Mouse (Mus musculus) cerebellum, postnatal 14 days (tissue): ENCODE data around the gene Map2k2.

ENCODE experiments used
- DNase-seq, 2 experiments: peaks; one replicate each; pipeline ENCODE4 v3.0.0; 2021; ENCODE audit warnings: mixed read lengths in 2 of 2

The Map2k2 gene

GRCm38 (mm10) chr10:81106113-81106721, 502 bp downstream of the Map2k2 start:
- DNase-seq, result peak; percentile 83 to 90

- no peak for DNase-seq
These were observed 7.2 kb downstream of the Map2k2 start for GRCm38 (mm10) chr10:81112946-81113345.

GRCm38 (mm10) chr10:81119625-81120024, 13.9 kb downstream of the Map2k2 start:
- DNase-seq, result no peak

GRCm38 (mm10) chr10:81120650-81121049, 14.9 kb downstream of the Map2k2 start:
- peak in 1 of 2 experiments; percentile 42 for DNase-seq

GRCm38 (mm10) chr10:81122889-81123288, 17.2 kb downstream of the Map2k2 start:
- no peak for DNase-seq

GRCm38 (mm10) chr10:81123500-81123899, 17.8 kb downstream of the Map2k2 start:
- DNase-seq, result no peak

GRCm38 (mm10) chr10:81134181-81134587, 28.5 kb downstream of the Map2k2 start:
- no peak for DNase-seq

- DNase-seq, result peak; percentile 62 to 65
These were observed 29.4 kb downstream of the Map2k2 start, which contains the start of gene Zbtb7a for GRCm38 (mm10) chr10:81134966-81135681. Zbtb7a (plus strand) TSS chr10:81135220.

GRCm38 (mm10) chr10:81135831-81136705, 30.4 kb downstream of the Map2k2 start:
- peak; percentile 84 to 85 for DNase-seq

- peak; percentile 88 to 93 for DNase-seq
These were observed 31.1 kb downstream of the Map2k2 start for GRCm38 (mm10) chr10:81136706-81137231.

- peak; percentile 100 for DNase-seq
These were observed 31.8 kb downstream of the Map2k2 start for GRCm38 (mm10) chr10:81137252-81138130.

- DNase-seq, result peak; percentile 72 to 74
These were observed 32.5 kb downstream of the Map2k2 start for GRCm38 (mm10) chr10:81138131-81138782.

GRCm38 (mm10) chr10:81138821-81139528, 33.3 kb downstream of the Map2k2 start:
- no peak for DNase-seq

- no peak for DNase-seq
These were observed 33.8 kb downstream of the Map2k2 start for GRCm38 (mm10) chr10:81139529-81139846.

GRCm38 (mm10) chr10:81140005-81140404, 34.3 kb downstream of the Map2k2 start:
- DNase-seq, result peak; percentile 75 to 82

GRCm38 (mm10) chr10:81140717-81141454, 35.2 kb downstream of the Map2k2 start:
- no peak for DNase-seq

GRCm38 (mm10) chr10:81141455-81142210, 35.9 kb downstream of the Map2k2 start:
- DNase-seq, result no peak

- no peak for DNase-seq
These were observed 36.9 kb downstream of the Map2k2 start for GRCm38 (mm10) chr10:81142551-81142981.

- DNase-seq, result peak in 1 of 2 experiments; percentile 64
These were observed 37.5 kb downstream of the Map2k2 start for GRCm38 (mm10) chr10:81143157-81143633.
